Mouse (Mus musculus) forebrain, embryonic 16.5 days (tissue): ENCODE data around the gene Pkp4. TPM values are rescaled to one million over a fixed set of nuclear protein-coding genes. Genes with fewer than 3 reads are reported as not detected.

ENCODE experiments used
- ATAC-seq: fragments of 200-750 bp; cut with Nextera tagmentation; 2 replicates; pipeline ENCODE4 v1.8.0; 2017; ENCODE audit warnings: mild to moderate bottlenecking, moderate library complexity
- H3K27ac ChIP-seq: fragments of 300-500 bp; sonication (generic); 2 replicates; pipeline ENCODE4 v1.5.1; 2014; ENCODE audit warnings: low read length, control low read depth
- H3K27me3 ChIP-seq: fragments of 300-500 bp; sonication (generic); replicated peaks from 2 replicates; pipeline ENCODE4 v1.6.1; 2014; ENCODE audit warnings: low read length; ENCODE audit not compliant: control insufficient read depth, insufficient read depth
- H3K36me3 ChIP-seq: fragments of 300-500 bp; sonication (generic); 2 replicates; pipeline ENCODE4 v1.6.1; 2014; ENCODE audit not compliant: control insufficient read depth, insufficient read depth
- H3K4me1 ChIP-seq: fragments of 300-500 bp; sonication (generic); replicated peaks from 2 replicates; pipeline ENCODE4 v1.6.1; 2014; ENCODE audit warnings: low read length; ENCODE audit not compliant: control insufficient read depth, insufficient read depth
- H3K4me2 ChIP-seq: fragments of 300-500 bp; sonication (generic); 2 replicates; pipeline ENCODE4 v1.6.1; 2014; ENCODE audit warnings: mild to moderate bottlenecking, low read length, control low read depth
- H3K4me3 ChIP-seq: fragments of 300-500 bp; sonication (generic); replicated peaks from 2 replicates; pipeline ENCODE4 v1.5.1; 2014; ENCODE audit warnings: mild to moderate bottlenecking, low read length, control low read depth
- H3K9ac ChIP-seq: fragments of 300-500 bp; sonication (generic); replicated peaks from 2 replicates; pipeline ENCODE4 v1.6.1; 2014; ENCODE audit warnings: low read depth, low read length, control low read depth
- H3K9me3 ChIP-seq: fragments of 300-500 bp; sonication (generic); 2 replicates; pipeline ENCODE4 v1.6.1; 2016; ENCODE audit warnings: low read length; ENCODE audit not compliant: control insufficient read depth
- WGBS: fragments of 180-500 bp; shearing (Covaris S2); extraction: QIAGEN DNeasy Blood & Tissue Kit; methylation state at CpG from one replicate; pipeline ENCODE4 v1.1.7; 2014; 5-methylcytosine and 5-hydroxymethylcytosine counted together
- polyA plus RNA-seq: library from polyadenylated mRNA; unstranded; fragments of >200 nt; fragmentation: Nextera tagmentation; extraction: Ambion mirVana; gene quantifications from 2 replicates; pipeline ENCODE4 v1.2.1, GENCODE M21; 2015

Pkp4 gene
- polyA plus RNA-seq, 1 experiment from 2014 or later = 26.3 TPM

GRCm38 (mm10) chr2:59242117-59242516 lies 81.5 kb downstream of the Pkp4 start:
- Histone ChIP-seq H3K27ac (no peak overlapping the region), H3K36me3 (no peaks in the 10 kb centered on the region), H3K4me2 (no peak overlapping the region), H3K9ac (no peak overlapping the region), H3K27me3 (no peaks in the 10 kb centered on the region), H3K4me3 (no peak overlapping the region), H3K4me1 (no peaks in the 10 kb centered on the region), H3K9me3 (no peaks in the 10 kb centered on the region)
- ATAC-seq = peak; percentile 33; the same call in 1 of the 2 replicates
- whole genome bisulfite sequencing = 86% methylated on average over 10 of the region's 10 CpGs

- no peaks in the 10 kb centered on the region for H3K4me1 ChIP-seq
- no peak overlapping the region for H3K9ac ChIP-seq
- no peak overlapping the region for H3K4me3 ChIP-seq
- H3K4me2 ChIP-seq = no peak overlapping the region
- H3K27ac ChIP-seq = no peak overlapping the region
- H3K9me3 ChIP-seq = no peaks in the 10 kb centered on the region
- no peak for ATAC-seq
- no peaks in the 10 kb centered on the region for H3K27me3 ChIP-seq
- no peaks in the 10 kb centered on the region for H3K36me3 ChIP-seq
- 97% methylated on average over 12 of the region's 12 CpGs for WGBS
Observed at GRCm38 (mm10) chr2:59244273-59245097, 83.8 kb downstream of the Pkp4 start.

GRCm38 (mm10) chr2:59245098-59245388 lies 84.4 kb downstream of the Pkp4 start:
- H3K9ac ChIP-seq = no peak overlapping the region
- H3K4me3 ChIP-seq = no peak overlapping the region
- no peaks in the 10 kb centered on the region for H3K27me3 ChIP-seq
- no peak overlapping the region for H3K4me2 ChIP-seq
- WGBS = 82% methylated on average over 3 of the region's 3 CpGs
- H3K27ac ChIP-seq = no peak overlapping the region
- H3K9me3 ChIP-seq = no peaks in the 10 kb centered on the region
- no peaks in the 10 kb centered on the region for H3K36me3 ChIP-seq
- ATAC-seq = no peak
- H3K4me1 ChIP-seq = no peaks in the 10 kb centered on the region

GRCm38 (mm10) chr2:59248806-59249205 lies 88.2 kb downstream of the Pkp4 start:
- no peaks in the 10 kb centered on the region for H3K36me3 ChIP-seq
- no peak overlapping the region for H3K9ac ChIP-seq
- no peak overlapping the region for H3K4me3 ChIP-seq
- no peak overlapping the region for H3K4me2 ChIP-seq
- no peak overlapping the region for H3K27ac ChIP-seq
- ATAC-seq = no peak
- no peaks in the 10 kb centered on the region for H3K9me3 ChIP-seq
- no peaks in the 10 kb centered on the region for H3K4me1 ChIP-seq
- no peaks in the 10 kb centered on the region for H3K27me3 ChIP-seq
- WGBS = 84% methylated on average over 3 of the region's 3 CpGs

- Histone ChIP-seq H3K36me3 (no peaks in the 10 kb centered on the region), H3K9me3 (no peaks in the 10 kb centered on the region), H3K27me3 (no peaks in the 10 kb centered on the region), H3K27ac (no peak overlapping the region), H3K9ac (no peak overlapping the region), H3K4me3 (no peak overlapping the region), H3K4me2 (no peak overlapping the region), H3K4me1 (no peaks in the 10 kb centered on the region; the same call in none of the 2 replicates)
- peak; percentile 62; the same call in 1 of the 2 replicates for ATAC-seq
Observed at GRCm38 (mm10) chr2:59252818-59253217, 92.2 kb downstream of the Pkp4 start.

- H3K27me3 ChIP-seq = no peaks in the 10 kb centered on the region
- no peak overlapping the region for H3K27ac ChIP-seq
- H3K4me2 ChIP-seq = no peak overlapping the region
- no peaks in the 10 kb centered on the region for H3K36me3 ChIP-seq
- no peak overlapping the region for H3K9ac ChIP-seq
- 76% methylated on average over 3 of the region's 3 CpGs for WGBS
- peak; percentile 43; the same call in 1 of the 2 replicates for ATAC-seq
- no peaks in the 10 kb centered on the region for H3K9me3 ChIP-seq
- H3K4me1 ChIP-seq = peaks cover 2% of the 10 kb centered on the region
- H3K4me3 ChIP-seq = no peak overlapping the region
Observed at GRCm38 (mm10) chr2:59253435-59253834, 92.8 kb downstream of the Pkp4 start.

GRCm38 (mm10) chr2:59258821-59259231 lies 98.2 kb downstream of the Pkp4 start:
- H3K4me1 ChIP-seq = peaks cover 6% of the 10 kb centered on the region
- no peak overlapping the region for H3K27ac ChIP-seq
- no peaks in the 10 kb centered on the region for H3K9me3 ChIP-seq
- H3K4me2 ChIP-seq = no peak overlapping the region
- H3K27me3 ChIP-seq = no peaks in the 10 kb centered on the region
- no peak overlapping the region for H3K9ac ChIP-seq
- no peak overlapping the region for H3K4me3 ChIP-seq
- 76% methylated on average over 6 of the region's 6 CpGs for whole genome bisulfite sequencing
- H3K36me3 ChIP-seq = no peaks in the 10 kb centered on the region
- peak; percentile 27; the same call in 1 of the 2 replicates for ATAC-seq

GRCm38 (mm10) chr2:59259346-59259745 lies 98.7 kb downstream of the Pkp4 start:
- peaks cover 6% of the 10 kb centered on the region for H3K4me1 ChIP-seq
- no peak overlapping the region for H3K9ac ChIP-seq
- H3K27me3 ChIP-seq = no peaks in the 10 kb centered on the region
- 86% methylated on average over 6 of the region's 6 CpGs for WGBS
- no peak overlapping the region for H3K4me2 ChIP-seq
- no peak overlapping the region for H3K27ac ChIP-seq
- no peak overlapping the region for H3K4me3 ChIP-seq
- no peaks in the 10 kb centered on the region for H3K9me3 ChIP-seq
- ATAC-seq = no peak
- no peaks in the 10 kb centered on the region for H3K36me3 ChIP-seq

- Histone ChIP-seq H3K9me3 (no peaks in the 10 kb centered on the region), H3K9ac (no peak overlapping the region), H3K27me3 (no peaks in the 10 kb centered on the region), H3K4me3 (no peak overlapping the region), H3K36me3 (no peaks in the 10 kb centered on the region), H3K4me1 (peaks cover 6% of the 10 kb centered on the region), H3K4me2 (no peak overlapping the region), H3K27ac (no peak overlapping the region)
- no peak for ATAC-seq
- 90% methylated on average over 2 of the region's 2 CpGs for WGBS
Observed at GRCm38 (mm10) chr2:59261203-59261602, 100.6 kb downstream of the Pkp4 start.

- H3K27me3 ChIP-seq = no peaks in the 10 kb centered on the region
- no peak overlapping the region for H3K27ac ChIP-seq
- H3K4me3 ChIP-seq = no peak overlapping the region
- H3K9me3 ChIP-seq = no peaks in the 10 kb centered on the region
- H3K36me3 ChIP-seq = no peaks in the 10 kb centered on the region
- H3K4me1 ChIP-seq = no peaks in the 10 kb centered on the region
- no peak overlapping the region for H3K4me2 ChIP-seq
- WGBS = 94% methylated on average over 14 of the region's 14 CpGs
- H3K9ac ChIP-seq = no peak overlapping the region
- no peak for ATAC-seq
Observed at GRCm38 (mm10) chr2:59266428-59266827, 105.8 kb downstream of the Pkp4 start.
